22 mouse cellular contexts compared by ENCODE assay signal in genomic region chr11:97276019-97276418, GRCm38 (mm10). TPM values are rescaled to one million over a fixed set of nuclear protein-coding genes. Genes with fewer than 3 reads are reported as not detected.
DNase-seq lines count a peak whose midpoint lies in the region; ATAC-seq and TF ChIP-seq lines count a peak whose summit lies in the region.
"Had no signal": no experiment of that assay in that cellular context is flagged by ENCODE, and none has a peak within 500 bp of the region (broad histone marks: within the 10 kb centered on the region; RNA-seq: fewer than 3 reads in every experiment).

No protein-coding gene starts in this region.

- H3K4me2 ChIP-seq in intestine, embryonic 16.5 days (ENCODE audit: low read depth, low read length): no peak overlapping the region
- H3K4me2 ChIP-seq in intestine, embryonic 15.5 days (replicated peaks): no peak overlapping the region
- H3K4me2 ChIP-seq in CH12.LX (ENCODE audit: insufficient read depth, low read depth, poor library complexity, severe bottlenecking): peak overlapping the region; percentile 2; the same call in 1 of the 2 replicates
- H3K4me2 ChIP-seq: forebrain, embryonic 13.5 days; hindbrain, embryonic 15.5 days had no signal

- TF ChIP-seq RAD21 in CH12.LX (IDR thresholded peaks at IDR 0.05; ENCODE audit: low read depth, low read length): no peak

- TF ChIP-seq POLR2A in CH12.LX (IDR thresholded peaks at IDR 0.05; ENCODE audit: low read depth, low read length): no peak

- H3K27me3 ChIP-seq in intestine, embryonic 16.5 days (replicated peaks; ENCODE audit: control insufficient read depth, insufficient read depth, low read length): no peaks in the 10 kb centered on the region
- H3K27me3 ChIP-seq in intestine, embryonic 15.5 days (replicated peaks): no peaks in the 10 kb centered on the region
- no peaks in the 10 kb centered on the region for H3K27me3 ChIP-seq in CH12.LX (replicated peaks)
- H3K27me3 ChIP-seq: forebrain, embryonic 13.5 days; heart, embryonic 12.5 days; hindbrain, embryonic 15.5 days had no signal

- TF ChIP-seq EP300 in CH12.LX (IDR thresholded peaks at IDR 0.05; ENCODE audit: low read length): no peak

- TF ChIP-seq CTCF in CH12.LX (conservative IDR thresholded peaks at IDR 0.05 in 1 of 2, IDR thresholded peaks at IDR 0.05 in 1 of 2; ENCODE audit: low read depth in 2 of 2, low read length in 2 of 2): no peak

- peak; percentile 24 for DNase-seq in 416B (ENCODE audit: low read depth)
- no peak for DNase-seq in CH12.LX (ENCODE audit: extremely low read depth)
- DNase-seq in induced T-regulatory cell, adult 2 months (ENCODE audit: low read depth): peak; percentile 12
- DNase-seq in urinary bladder, postnatal 25 days (ENCODE audit: low spot score): no peak
- no peak for DNase-seq in cerebellum, adult 8-10 months
- DNase-seq: adrenal gland, adult 8-10 months; B cell, adult 2 months; cerebellum, adult 11-12 months; cerebellum, adult 9-11 months; forebrain, postnatal 0 days; gastrocnemius, postnatal 36 days; heart, adult 18-20 months; heart, postnatal 36 days had no signal

- 0 out of 2 replicates have a peak overlapping the region, but pooled peaks have one; percentile 17 for H3K9ac ChIP-seq in intestine, embryonic 16.5 days (ENCODE audit: low read depth, low read length)
- H3K9ac ChIP-seq in intestine, embryonic 15.5 days: no peak overlapping the region
- H3K9ac ChIP-seq in CH12.LX (ENCODE audit: insufficient read depth, low read depth): no peak overlapping the region; the same call in 1 of the 2 replicates
- H3K9ac ChIP-seq: forebrain, embryonic 13.5 days; forebrain, postnatal 0 days; heart, embryonic 12.5 days; hindbrain, embryonic 15.5 days had no signal

- peak overlapping the region; percentile 28 for H3K27ac ChIP-seq in intestine, embryonic 16.5 days (ENCODE audit: low read length)
- H3K27ac ChIP-seq in intestine, embryonic 15.5 days: no peak overlapping the region; the same call in 1 of the 2 replicates
- no peak overlapping the region for H3K27ac ChIP-seq in CH12.LX (ENCODE audit: insufficient read depth, low read depth)
- H3K27ac ChIP-seq: embryonic facial prominence, embryonic 10.5 days; forebrain, embryonic 13.5 days; hindbrain, embryonic 15.5 days had no signal

- no peak for ATAC-seq in intestine, embryonic 16.5 days
- no peak for ATAC-seq in intestine, embryonic 15.5 days
- no peak for ATAC-seq in cerebellum, adult (ENCODE audit: insufficient number of reproducible peaks, low FRiP score, low TSS enrichment)
- ATAC-seq: CD4-positive, CD25-positive, alpha-beta regulatory T cell, adult 4 months; forebrain, embryonic 13.5 days; forebrain, postnatal 0 days; inflammation-experienced regulatory T-cells, adult 6 months had no signal

- WGBS in intestine, embryonic 16.5 days: 63% methylated on average over 1 of the region's 1 CpGs
- WGBS in intestine, embryonic 15.5 days: 59% methylated on average over 1 of the region's 1 CpGs

- in situ Hi-C loops in CH12.LX (cut with MboI; ENCODE audit: low pct_ligation_motif_present, low pct_unique_long_range_greater_than_20kb, low sequenced_read_pairs): loop anchor here (5.0 kb wide), 1 partner anchor 36 kb away; no protein-coding TSS in a partner anchor

- H3K4me3 ChIP-seq in intestine, embryonic 16.5 days (ENCODE audit: low read length): no peak overlapping the region
- H3K4me3 ChIP-seq in intestine, embryonic 15.5 days (replicated peaks): no peak overlapping the region
- H3K4me3 ChIP-seq in CH12.LX (replicated peaks in 1 of 3; ENCODE audit: low read depth in 2 of 3, low read length in 2 of 3, poor library complexity in 1 of 3): no peak overlapping the region
- H3K4me3 ChIP-seq: embryonic facial prominence, embryonic 10.5 days; forebrain, embryonic 13.5 days; heart, embryonic 12.5 days; hindbrain, embryonic 15.5 days had no signal

- peaks cover 90% of the 10 kb centered on the region for H3K79me2 ChIP-seq in CH12.LX (replicated peaks; ENCODE audit: control insufficient read depth, extremely low read depth, insufficient read depth, poor library complexity, severe bottlenecking)

- H3K9me3 ChIP-seq in intestine, embryonic 16.5 days (ENCODE audit: control insufficient read depth, low read length): no peaks in the 10 kb centered on the region
- H3K9me3 ChIP-seq in intestine, embryonic 15.5 days: no peaks in the 10 kb centered on the region
- H3K9me3 ChIP-seq in CH12.LX (replicated peaks; ENCODE audit: low read length): no peaks in the 10 kb centered on the region
- H3K9me3 ChIP-seq: forebrain, embryonic 13.5 days; heart, embryonic 12.5 days; hindbrain, embryonic 15.5 days had no signal

- dilution Hi-C loops in CH12.LX (cut with MboI; ENCODE audit: extremely low pct_ligation_motif_present, extremely low pct_unique_long_range_greater_than_20kb, low sequenced_read_pairs): no loop called here

- H3K4me1 ChIP-seq in intestine, embryonic 16.5 days (ENCODE audit: control insufficient read depth, insufficient read depth, low read length): peaks cover 13% of the 10 kb centered on the region
- H3K4me1 ChIP-seq in intestine, embryonic 15.5 days (replicated peaks): peaks cover 13% of the 10 kb centered on the region
- H3K4me1 ChIP-seq in CH12.LX (ENCODE audit: control insufficient read depth in 1 of 2, insufficient read depth in 2 of 2): peaks cover 8 to 57% of the 10 kb centered on the region in 2 experiments

- H3K36me3 ChIP-seq in intestine, embryonic 16.5 days (ENCODE audit: control insufficient read depth, insufficient read depth, low read length): no peaks in the 10 kb centered on the region
- H3K36me3 ChIP-seq in intestine, embryonic 15.5 days: no peaks in the 10 kb centered on the region
- H3K36me3 ChIP-seq in CH12.LX (replicated peaks in 1 of 2; ENCODE audit: control insufficient read depth in 1 of 2, insufficient read depth in 1 of 2, low read length in 1 of 2): peaks cover 0 to 5% of the 10 kb centered on the region in 2 experiments
- H3K36me3 ChIP-seq: heart, embryonic 12.5 days; hindbrain, embryonic 15.5 days had no signal

TF ChIP-seq in CH12.LX, 34 proteins besides CTCF, POLR2A, EP300 and RAD21:
- TF ChIP-seq GABPA (IDR thresholded peaks at IDR 0.05; ENCODE audit: insufficient replicate concordance, low read depth, low read length): no peak
- no peak for TF ChIP-seq MYC (IDR thresholded peaks at IDR 0.05; ENCODE audit: low read depth, low read length)
- no peak for TF ChIP-seq MEF2A (IDR thresholded peaks at IDR 0.05; ENCODE audit: borderline replicate concordance, low read depth, low read length)
- no peak for TF ChIP-seq USF2 (conservative IDR thresholded peaks at IDR 0.05; ENCODE audit: low read depth, low read length)
- TF ChIP-seq CHD1 (IDR thresholded peaks at IDR 0.05; ENCODE audit: low read depth, low read length): no peak
- TF ChIP-seq E2F4 (IDR thresholded peaks at IDR 0.05; ENCODE audit: insufficient replicate concordance, low read depth, low read length): no peak
- no peak for TF ChIP-seq BHLHE40 (IDR thresholded peaks at IDR 0.05; ENCODE audit: low read depth, low read length)
- TF ChIP-seq NELFE (IDR thresholded peaks at IDR 0.05; ENCODE audit: low read depth, low read length): no peak
- no peak for TF ChIP-seq CHD2 (IDR thresholded peaks at IDR 0.05; ENCODE audit: low read length)
- TF ChIP-seq USF1 (IDR thresholded peaks at IDR 0.05; ENCODE audit: low read depth, low read length): no peak
- no peak for TF ChIP-seq PAX5 (IDR thresholded peaks at IDR 0.05; ENCODE audit: low read length)
- no peak for TF ChIP-seq MAX (IDR thresholded peaks at IDR 0.05; ENCODE audit: low read length)
- TF ChIP-seq MAFK (IDR thresholded peaks at IDR 0.05; ENCODE audit: insufficient replicate concordance, low read length): no peak
- no peak for TF ChIP-seq NRF1 (IDR thresholded peaks at IDR 0.05; ENCODE audit: low read depth, low read length)
- TF ChIP-seq POLR2AphosphoS2 (IDR thresholded peaks at IDR 0.05; ENCODE audit: low read depth, low read length): no peak

RNA-seq across cellular contexts. Expression of gene Npepps, which starts 4.4 kb away (rescaled TPM):
- 95.7 and 101 TPM in 2 replicates for polyA plus RNA-seq in intestine, embryonic 16.5 days (2015; fragmentation: Nextera tagmentation; extraction: Ambion mirVana)
- polyA plus RNA-seq in intestine, embryonic 15.5 days (2015; fragmentation: Nextera tagmentation; extraction: Ambion mirVana): 77.3 and 84.1 TPM in 2 replicates
- total RNA-seq in CH12.LX (2012; rRNA removed) (37.6 and 42.5 TPM in 2 replicates), CH12.LX (2014; rRNA removed) (29.8 and 33.8 TPM in 2 replicates)
- polyA plus RNA-seq in CH12.LX (2012; ENCODE audit: insufficient read length, low read depth): 50.8 and 56.3 TPM in 2 replicates

RNA-seq across cellular contexts. Expression of gene Mrpl45, which starts 39.5 kb away (rescaled TPM):
- 65.0 and 65.4 TPM in 2 replicates for polyA plus RNA-seq in intestine, embryonic 16.5 days (2015; fragmentation: Nextera tagmentation; extraction: Ambion mirVana)
- 55.4 and 60.3 TPM in 2 replicates for polyA plus RNA-seq in intestine, embryonic 15.5 days (2015; fragmentation: Nextera tagmentation; extraction: Ambion mirVana)
- total RNA-seq in CH12.LX (2012; rRNA removed) (101 and 106 TPM in 2 replicates), CH12.LX (2014; rRNA removed) (153 and 158 TPM in 2 replicates)
- 123 and 124 TPM in 2 replicates for polyA plus RNA-seq in CH12.LX (2012; ENCODE audit: insufficient read length, low read depth)

Comparison
In these comparisons a context has a peak if more than half of its experiments do, and no peak if none do; other contexts are left out.
1. DNase-seq: peak in 416B (single experiment) and induced T-regulatory cell, adult 2 months (single experiment); none in CH12.LX (single experiment), urinary bladder, postnatal 25 days (single experiment) and cerebellum, adult 8-10 months (single experiment).